ENCODE assay signal across 19 mouse cellular contexts in genomic region chr9:46138831-46139230, GRCm38 (mm10).
DNase-seq lines count a peak whose midpoint lies in the region; ATAC-seq and TF ChIP-seq lines count a peak whose summit lies in the region.
"Had no signal": no experiment of that assay in that cellular context is flagged by ENCODE, and none has a peak within 500 bp of the region (broad histone marks: within the 10 kb centered on the region; RNA-seq: fewer than 3 reads in every experiment).

No protein-coding gene starts in this region.

- no peak for TF ChIP-seq CTCF in cerebellum, adult 2 months (IDR thresholded peaks at IDR 0.05; ENCODE audit: borderline replicate concordance, insufficient read depth, low read depth, low read length)
- TF ChIP-seq CTCF in lung, adult 2 months (IDR thresholded peaks at IDR 0.05; ENCODE audit: insufficient read depth, low read length): no peak

- WGBS in cerebellum, adult 2 months: 18% methylated on average over 6 of the region's 6 CpGs
- 43% methylated on average over 6 of the region's 6 CpGs for WGBS in kidney, embryonic 15.5 days
- WGBS in kidney, embryonic 14.5 days: 45% methylated on average over 6 of the region's 6 CpGs
- WGBS in lung, adult 2 months: 35% methylated on average over 6 of the region's 6 CpGs

- peak; percentile 30 to 37 for DNase-seq in cerebellum, postnatal 10 days
- no peak for DNase-seq in cerebellum, adult 2 months
- peak; percentile 35 for DNase-seq in lung, postnatal 10 days
- no peak for DNase-seq in lung, adult 2 months
- DNase-seq in natural killer cell, adult 2 months (ENCODE audit: low spot score in 2 of 2): no peak
- DNase-seq: cerebellum, adult 11-12 months; cerebellum, postnatal 36 days; forebrain, postnatal 0 days; heart, postnatal 4 days; liver, postnatal 0 days; thymus, postnatal 14 days had no signal

- no peaks in the 10 kb centered on the region; the same call in 1 of the 2 replicates for H3K36me3 ChIP-seq in kidney, embryonic 15.5 days
- H3K36me3 ChIP-seq in kidney, embryonic 14.5 days (ENCODE audit: control insufficient read depth, insufficient read depth, low read length): no peaks in the 10 kb centered on the region
- H3K36me3 ChIP-seq: embryonic facial prominence, embryonic 15.5 days; limb, embryonic 15.5 days; midbrain, embryonic 12.5 days had no signal

- H3K27ac ChIP-seq in cerebellum, adult 2 months (ENCODE audit: insufficient read depth, low read length): no peak overlapping the region; the same call in 1 of the 2 replicates
- peak overlapping the region; percentile 11 for H3K27ac ChIP-seq in kidney, embryonic 15.5 days
- no peak overlapping the region for H3K27ac ChIP-seq in kidney, embryonic 14.5 days (ENCODE audit: low read depth, low read length)
- H3K27ac ChIP-seq: embryonic facial prominence, embryonic 15.5 days; heart, adult 2 months; kidney, postnatal 0 days; limb, embryonic 15.5 days; midbrain, embryonic 12.5 days had no signal

- peaks cover 15% of the 10 kb centered on the region; the same call in 1 of the 2 replicates for H3K4me1 ChIP-seq in cerebellum, adult 2 months (ENCODE audit: control insufficient read depth, insufficient read depth, low read length)
- no peaks in the 10 kb centered on the region for H3K4me1 ChIP-seq in kidney, embryonic 15.5 days
- no peaks in the 10 kb centered on the region for H3K4me1 ChIP-seq in kidney, embryonic 14.5 days (ENCODE audit: control insufficient read depth, insufficient read depth, low read length)
- no peaks in the 10 kb centered on the region; the same call in none of the 2 replicates for H3K4me1 ChIP-seq in lung, adult 2 months (ENCODE audit: control insufficient read depth, insufficient read depth, low read length)
- H3K4me1 ChIP-seq: embryonic facial prominence, embryonic 15.5 days; limb, embryonic 15.5 days; midbrain, embryonic 12.5 days had no signal

- ATAC-seq in kidney, embryonic 15.5 days (replicated peaks; ENCODE audit: low FRiP score): no peak
- no peak for ATAC-seq in kidney, embryonic 14.5 days (ENCODE audit: low FRiP score, low TSS enrichment)
- ATAC-seq: forebrain, postnatal 0 days; liver, postnatal 0 days had no signal

- no peak overlapping the region for H3K4me3 ChIP-seq in cerebellum, adult 2 months (replicated peaks; ENCODE audit: insufficient read depth, low read depth, low read length)
- H3K4me3 ChIP-seq in kidney, embryonic 15.5 days (replicated peaks): no peak overlapping the region
- no peak overlapping the region for H3K4me3 ChIP-seq in kidney, embryonic 14.5 days (ENCODE audit: low read length)
- no peak overlapping the region for H3K4me3 ChIP-seq in lung, adult 2 months (replicated peaks; ENCODE audit: extremely low read depth, low read depth, low read length)
- H3K4me3 ChIP-seq: embryonic facial prominence, embryonic 15.5 days; heart, adult 2 months; limb, embryonic 15.5 days; midbrain, embryonic 12.5 days had no signal

- no peaks in the 10 kb centered on the region for H3K27me3 ChIP-seq in cerebellum, adult 2 months (ENCODE audit: control insufficient read depth, insufficient read depth, low read length)
- H3K27me3 ChIP-seq in kidney, embryonic 15.5 days: no peaks in the 10 kb centered on the region
- H3K27me3 ChIP-seq in kidney, embryonic 14.5 days (ENCODE audit: control insufficient read depth, insufficient read depth, low read length): no peaks in the 10 kb centered on the region
- H3K27me3 ChIP-seq: embryonic facial prominence, embryonic 15.5 days; limb, embryonic 15.5 days; midbrain, embryonic 12.5 days had no signal

- H3K9me3 ChIP-seq in kidney, embryonic 15.5 days (replicated peaks): no peaks in the 10 kb centered on the region
- H3K9me3 ChIP-seq in kidney, embryonic 14.5 days (ENCODE audit: control insufficient read depth, low read length): no peaks in the 10 kb centered on the region
- H3K9me3 ChIP-seq: embryonic facial prominence, embryonic 15.5 days; G1E; limb, embryonic 15.5 days; midbrain, embryonic 12.5 days had no signal

- no peak overlapping the region for H3K4me2 ChIP-seq in kidney, embryonic 15.5 days
- H3K4me2 ChIP-seq in kidney, embryonic 14.5 days (replicated peaks; ENCODE audit: low read depth, low read length): no peak overlapping the region
- H3K4me2 ChIP-seq: embryonic facial prominence, embryonic 15.5 days; limb, embryonic 15.5 days; midbrain, embryonic 12.5 days had no signal

- no peak overlapping the region for H3K9ac ChIP-seq in kidney, embryonic 15.5 days
- H3K9ac ChIP-seq in kidney, embryonic 14.5 days (ENCODE audit: low read depth, low read length): no peak overlapping the region
- H3K9ac ChIP-seq: embryonic facial prominence, embryonic 15.5 days; forebrain, postnatal 0 days; limb, embryonic 15.5 days; liver, postnatal 0 days; midbrain, embryonic 12.5 days had no signal

- TF ChIP-seq POLR2A in cerebellum, adult 2 months (IDR thresholded peaks at IDR 0.05; ENCODE audit: borderline replicate concordance, insufficient read depth, low read length): no peak
- no peak for TF ChIP-seq POLR2A in lung, adult 2 months (IDR thresholded peaks at IDR 0.05; ENCODE audit: borderline replicate concordance, extremely low read depth, low read depth, low read length)

Comparison
In these comparisons a context has a peak if more than half of its experiments do, and no peak if none do; other contexts are left out.
1. DNase-seq: peak in cerebellum, postnatal 10 days (2 of 2) and lung, postnatal 10 days (single experiment); none in cerebellum, adult 2 months (0 of 2), lung, adult 2 months (single experiment) and natural killer cell, adult 2 months (0 of 2).